Mouse (Mus musculus): ENCODE results near the gene Ifna7.
"Not testable (repeated sequence)": the region's sequence is repeated elsewhere in the genome, so short reads cannot be mapped to it uniquely, and the experiment has no call there.

DNA sequence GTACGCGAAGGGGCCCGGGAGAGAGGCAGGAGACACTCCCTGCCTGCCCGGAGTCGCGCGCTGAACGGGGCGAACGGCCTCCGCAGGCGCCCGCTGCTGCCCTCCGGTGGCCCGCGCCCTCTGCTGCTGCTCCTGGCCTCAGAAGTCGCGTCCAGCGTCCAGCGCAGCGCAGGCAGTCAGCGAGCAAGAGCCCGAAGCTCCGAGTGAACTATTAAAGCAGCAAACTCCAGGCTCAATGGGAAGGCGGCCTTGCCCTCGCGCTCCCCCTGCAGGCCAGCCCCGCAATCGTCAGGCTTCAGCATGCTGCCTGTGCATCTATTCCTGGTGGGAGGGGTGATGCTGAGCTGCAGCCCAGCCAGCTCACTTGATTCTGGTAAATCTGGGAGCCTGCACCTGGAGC, 36.5 kb upstream of the Ifna7 start, which contains the start of gene Gm13272:
- TF ChIP-seq POLR2A (IDR thresholded peaks at IDR 0.05; ENCODE audit: insufficient read depth, low read length); CTCF (IDR thresholded peaks at IDR 0.05; ENCODE audit: low read depth, low read length); EP300 (IDR thresholded peaks at IDR 0.05; ENCODE audit: insufficient read depth, low read depth, low read length): not testable (repeated sequence)

Measured in ES-Bruce4 (cell line).